Mouse (Mus musculus) large intestine, adult 2 months (tissue): ENCODE measurements around the gene Mrm2. TPM values are rescaled to one million over a fixed set of nuclear protein-coding genes. Genes with fewer than 3 reads are reported as not detected.

Experiments
- DNase-seq: peaks from one replicate; pipeline ENCODE4 v3.0.0-alpha.2; 2012; ENCODE audit warnings: low read depth, low spot score
- WGBS: fragments of 180-500 bp; shearing (Covaris S2); methylation state at CpG from one replicate; pipeline ENCODE4 v1.1.7; 2018; 5-methylcytosine and 5-hydroxymethylcytosine counted together
- polyA plus RNA-seq: library from polyadenylated mRNA; depleted of rRNA; stranded (reverse); fragments of >200 nt; gene quantifications from 2 replicates; pipeline ENCODE4 v1.2.3, GENCODE M21; 2012

The Mrm2 gene
- polyA plus RNA-seq, 1 experiment = 8.3 TPM

DNA sequence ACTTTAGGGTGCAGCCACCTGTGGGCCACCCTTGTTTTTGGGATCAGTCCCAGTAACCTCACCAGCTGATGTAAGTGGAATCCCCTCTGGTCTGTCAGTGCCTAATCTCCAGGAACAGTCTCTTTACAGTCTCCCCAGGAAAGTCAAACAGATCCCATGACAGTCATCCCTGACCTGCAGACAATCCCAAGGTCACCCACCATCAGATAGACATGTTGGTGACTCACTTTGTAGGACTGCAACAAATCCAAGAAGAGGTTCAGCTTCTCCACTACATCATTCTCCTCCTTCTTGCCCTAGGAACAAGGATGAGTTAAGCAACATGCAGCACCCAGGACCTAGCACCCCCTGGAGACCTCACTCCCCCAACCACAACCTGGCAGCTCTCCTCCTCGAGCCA lies 14.4 kb upstream of the Mrm2 start:
- no peak for DNase-seq
- WGBS = 70% methylated on average over 1 of the region's 1 CpGs

DNA sequence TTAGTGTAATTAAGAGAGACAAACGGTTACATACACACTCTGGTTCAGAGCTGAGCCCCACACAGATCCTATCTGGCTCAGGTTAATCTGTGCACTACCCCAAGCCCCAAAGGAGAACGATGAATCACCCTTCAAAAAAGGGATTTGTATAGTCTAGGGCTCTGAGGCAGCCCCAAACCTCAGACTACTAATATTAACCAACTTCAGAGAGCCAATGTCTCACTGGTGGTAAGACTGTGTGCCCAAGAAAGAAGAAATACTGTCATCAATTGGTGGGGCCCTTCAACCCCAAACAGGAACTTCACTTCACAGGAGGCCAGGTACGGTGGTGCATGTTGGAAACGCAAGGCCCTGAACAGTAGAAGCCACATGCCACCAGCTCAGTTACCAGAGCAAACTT lies 13.5 kb upstream of the Mrm2 start:
- DNase-seq = no peak
- WGBS = 84% methylated on average over 4 of the region's 4 CpGs

DNA sequence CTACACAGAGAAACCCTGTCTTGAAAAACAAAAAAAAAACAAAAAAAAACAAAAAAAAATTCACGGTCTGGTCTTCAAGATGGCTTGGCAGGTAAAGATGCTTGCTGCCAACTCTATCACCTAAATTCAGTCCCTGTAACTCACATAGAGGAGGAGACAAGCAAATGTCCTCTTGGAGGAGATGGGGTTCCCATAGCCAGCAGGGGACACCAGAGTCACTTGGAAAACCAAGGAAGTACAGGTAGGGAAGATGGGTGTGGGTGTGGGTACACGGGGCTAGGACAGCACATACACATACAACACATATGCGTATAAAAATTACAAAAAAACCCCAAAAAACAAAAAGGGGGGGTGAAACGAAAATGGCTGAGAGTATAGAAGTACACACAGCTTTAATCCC lies 11.2 kb upstream of the Mrm2 start:
- 71% methylated on average over 4 of the region's 4 CpGs for WGBS
- DNase-seq = no peak

DNA sequence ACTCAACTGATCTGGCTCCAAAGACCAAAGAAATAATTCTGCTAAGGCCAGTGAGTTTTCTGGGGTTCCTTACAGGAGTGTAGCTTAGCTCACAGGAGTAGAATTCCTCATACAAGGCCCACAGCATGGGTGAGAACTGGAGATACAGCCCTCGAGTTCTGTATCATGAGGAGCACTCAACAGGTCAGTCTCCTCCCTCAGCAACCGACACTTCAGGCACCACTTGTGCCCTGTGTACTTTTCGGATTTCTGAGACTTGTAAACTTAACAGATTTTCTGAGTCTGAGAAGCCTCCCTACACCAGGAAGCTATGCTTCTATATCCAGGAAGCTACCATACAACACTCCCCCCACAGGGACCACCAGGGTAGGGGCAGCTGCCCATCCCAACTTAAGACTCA lies 8.1 kb upstream of the Mrm2 start:
- no peak for DNase-seq
- 70% methylated on average over 3 of the region's 3 CpGs for WGBS

DNA sequence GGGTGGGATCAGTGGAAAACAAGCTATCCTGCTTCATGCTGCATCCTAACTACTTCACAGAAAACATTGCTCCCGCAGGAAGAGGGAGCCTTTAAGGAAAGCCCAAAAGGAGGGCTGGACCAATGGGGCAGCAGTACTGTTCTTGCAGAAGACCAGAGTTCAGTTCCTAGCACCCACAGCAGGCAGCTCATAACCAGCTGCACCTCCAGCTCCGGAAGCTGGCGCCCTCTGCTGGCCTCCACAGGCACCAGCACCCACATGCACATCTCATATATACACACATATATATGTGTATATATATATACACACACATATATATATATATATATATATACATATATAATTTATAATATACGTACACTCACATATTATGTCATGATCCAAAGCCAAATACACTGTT lies 7.1 kb upstream of the Mrm2 start:
- no peak for DNase-seq
- 93% methylated on average over 4 of the region's 4 CpGs for WGBS

DNA sequence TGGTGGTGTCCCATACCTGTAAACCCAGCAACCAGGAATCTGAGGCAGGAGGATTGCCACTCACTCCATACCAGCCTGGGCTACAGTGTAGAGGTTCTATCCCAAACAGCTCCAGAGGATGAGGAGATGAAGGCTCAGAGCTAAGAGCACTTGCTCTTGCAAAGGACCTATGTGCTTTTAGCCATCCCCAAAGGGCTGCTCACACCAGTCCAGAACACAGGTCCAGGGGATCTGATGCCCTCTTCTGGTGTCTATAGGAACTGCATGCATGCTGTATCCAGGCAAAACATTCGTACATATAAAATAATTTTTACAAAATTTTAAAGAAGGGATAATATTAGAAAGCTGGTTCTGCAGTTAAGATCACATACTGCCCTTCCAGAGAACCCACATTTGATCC lies 5.0 kb upstream of the Mrm2 start:
- no peak for DNase-seq
- WGBS = 65% methylated on average over 1 of the region's 1 CpGs

DNA sequence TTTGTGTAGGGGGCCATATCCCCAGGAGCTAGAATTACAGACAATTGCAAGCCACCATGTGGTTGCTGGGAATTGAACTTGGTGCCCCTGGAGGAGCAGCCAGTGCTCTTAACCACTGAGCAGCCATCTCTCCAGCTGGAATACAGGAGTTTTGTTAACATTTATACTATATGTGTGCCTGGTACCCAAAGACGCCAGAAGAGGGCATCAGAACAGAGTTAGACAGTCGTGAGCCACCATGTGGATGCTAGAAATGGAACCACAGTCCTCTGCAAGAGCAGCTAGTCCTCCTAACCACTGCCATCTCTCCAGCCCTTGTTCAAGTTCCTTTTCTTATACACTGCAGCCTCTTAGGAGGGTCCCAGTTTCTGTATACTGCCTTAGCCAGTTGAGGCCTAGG lies 1.9 kb upstream of the Mrm2 start:
- WGBS = 25% methylated on average over 2 of the region's 2 CpGs
- DNase-seq = no peak

DNA sequence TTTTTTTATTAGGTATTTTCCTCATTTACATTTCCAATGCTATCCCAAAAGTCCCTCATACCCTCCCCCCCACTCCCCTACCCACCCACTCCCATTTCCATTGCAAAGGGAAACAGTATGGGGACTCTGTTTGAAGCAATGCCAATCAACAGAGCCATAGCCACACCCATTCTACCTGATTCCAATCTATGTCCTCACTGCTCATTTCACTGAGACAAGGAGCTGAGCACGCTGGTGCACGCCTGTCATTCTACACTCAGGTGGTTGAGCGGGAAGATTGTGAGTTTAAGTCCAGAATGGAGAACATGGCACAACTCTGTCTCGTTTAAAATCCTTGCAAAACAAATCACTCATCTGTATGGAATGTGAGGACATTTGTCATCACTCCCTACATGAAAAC lies 821 bp upstream of the Mrm2 start:
- DNase-seq = no peak
- WGBS = 20% methylated on average over 4 of the region's 4 CpGs

DNA sequence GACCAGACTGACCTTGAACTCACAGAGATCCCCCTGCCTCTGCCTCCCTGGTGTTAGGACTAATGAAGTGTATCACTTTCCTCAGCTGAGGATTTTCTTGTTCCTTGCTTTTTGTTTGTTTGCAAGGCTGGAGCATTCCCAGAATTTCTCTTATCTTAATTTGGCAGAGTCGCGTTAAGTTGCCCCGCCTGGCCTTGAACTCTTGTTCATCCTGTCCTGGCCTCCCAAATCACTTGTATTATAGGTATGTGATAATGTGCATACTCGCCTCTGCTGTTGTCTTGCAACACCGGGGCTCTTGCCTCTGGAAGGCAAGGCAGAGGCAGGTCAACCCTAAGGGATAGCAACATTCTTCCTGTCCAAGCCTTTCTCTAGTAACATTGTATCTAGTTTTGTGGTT lies 7.6 kb downstream of the Mrm2 start:
- 52% methylated on average over 5 of the region's 5 CpGs for WGBS
- no peak for DNase-seq

DNA sequence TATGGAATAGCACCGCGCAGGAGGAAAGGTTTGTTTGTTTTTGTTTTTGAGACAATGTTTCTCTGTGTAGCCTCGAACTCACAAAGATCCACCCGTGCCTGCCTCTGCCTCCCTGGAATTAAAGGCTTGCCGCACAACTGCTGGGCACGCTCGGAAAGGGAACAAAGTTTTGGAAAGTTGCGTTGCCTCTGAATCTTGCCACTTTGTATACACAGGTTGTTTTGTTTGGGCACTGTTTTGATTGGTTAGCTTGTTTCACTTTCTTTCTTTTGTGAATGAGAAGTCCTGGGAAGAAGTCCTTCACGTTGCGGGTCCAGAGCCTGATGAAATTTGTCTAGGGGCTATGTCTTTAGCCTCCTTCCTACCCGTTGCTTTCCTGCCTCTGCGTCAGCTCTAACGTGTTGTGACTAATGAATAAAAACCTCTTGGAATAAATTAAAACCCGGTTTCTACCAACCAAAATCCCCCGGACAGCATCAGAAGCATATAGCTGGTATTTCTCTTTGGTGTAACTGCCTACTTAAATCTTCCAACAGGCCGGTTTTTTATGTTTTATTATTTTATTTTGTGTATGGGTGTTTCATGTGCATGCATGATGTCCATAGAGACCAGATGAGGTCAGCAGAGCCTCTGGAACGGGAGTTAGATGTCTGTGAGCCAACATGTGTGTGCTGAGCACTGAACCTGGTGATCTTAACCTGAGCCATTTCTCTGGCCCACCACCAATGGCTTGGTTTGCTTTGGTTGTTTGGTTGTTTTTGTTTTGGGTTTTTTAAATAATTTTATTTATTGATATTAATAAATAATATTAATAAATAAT lies 9.7 kb downstream of the Mrm2 start:
- DNase-seq = peak; percentile 28
- WGBS = under 1% methylated on average over 17 of the region's 17 CpGs

DNA sequence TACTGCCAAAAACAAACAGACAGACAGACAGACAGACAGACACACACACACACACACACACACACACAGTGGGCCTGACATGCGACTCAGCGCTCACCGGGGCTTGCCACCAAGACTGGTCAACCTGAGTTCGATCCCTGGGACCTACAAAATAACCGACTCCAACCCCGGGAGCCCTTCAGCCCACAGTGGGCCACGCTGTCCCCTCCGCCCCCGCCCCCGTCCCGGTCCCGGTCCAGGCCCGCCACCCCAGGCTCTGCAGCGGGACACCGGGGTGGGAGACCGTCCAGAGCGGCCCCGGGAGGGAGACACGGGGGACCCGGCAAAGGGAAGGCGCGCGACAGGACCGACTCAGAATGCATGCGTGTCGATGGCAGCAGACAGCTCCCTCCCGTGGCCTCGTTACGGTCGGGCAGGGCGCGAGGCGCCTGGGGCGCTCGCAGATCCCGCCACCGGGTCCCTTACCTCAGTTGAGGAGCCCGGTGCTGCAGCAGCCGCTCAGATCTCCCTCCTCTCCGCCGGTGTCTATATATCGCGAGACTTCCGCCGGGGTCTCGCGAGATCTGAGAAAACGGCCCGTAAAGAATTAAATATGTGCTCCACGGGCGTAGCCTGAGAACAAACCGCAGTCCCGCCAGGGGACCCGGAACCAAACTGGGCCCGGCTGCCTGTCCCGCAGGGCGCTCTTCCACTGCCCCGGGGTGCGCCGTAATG lies 10.5 kb downstream of the Mrm2 start, which contains the start of the genes Mad1l1 and Nudt1:
TSS of gene Mad1l1 (minus strand) at position 511 of the 714 bp plus-strand sequence.
TSS of gene Nudt1 (plus strand) at position 615 of the 714 bp plus-strand sequence.
- peak; percentile 94 for DNase-seq
- under 1% methylated on average over 60 of the region's 60 CpGs for WGBS

DNA sequence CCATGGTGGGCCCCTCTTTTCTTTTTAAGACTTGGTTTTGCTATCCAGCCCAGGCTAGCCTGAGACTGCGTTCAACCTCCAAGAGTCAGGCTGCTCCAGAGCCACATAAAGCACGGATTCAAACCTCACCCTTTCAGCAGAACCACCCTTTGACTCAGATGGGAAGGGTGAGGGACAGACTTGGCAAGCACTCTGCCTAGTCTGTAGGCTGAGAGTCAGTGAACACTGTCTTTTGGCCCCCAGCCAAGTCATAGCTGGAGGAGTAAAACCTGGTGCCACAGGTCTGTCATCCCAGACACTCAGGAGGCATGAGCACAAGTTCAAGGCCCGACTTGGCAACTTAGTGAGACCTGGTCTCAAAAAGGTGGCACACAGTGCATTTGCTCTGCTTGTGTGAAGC lies 15.0 kb downstream of the Mrm2 start:
- DNase-seq = no peak
- 49% methylated on average over 3 of the region's 3 CpGs for WGBS

DNA sequence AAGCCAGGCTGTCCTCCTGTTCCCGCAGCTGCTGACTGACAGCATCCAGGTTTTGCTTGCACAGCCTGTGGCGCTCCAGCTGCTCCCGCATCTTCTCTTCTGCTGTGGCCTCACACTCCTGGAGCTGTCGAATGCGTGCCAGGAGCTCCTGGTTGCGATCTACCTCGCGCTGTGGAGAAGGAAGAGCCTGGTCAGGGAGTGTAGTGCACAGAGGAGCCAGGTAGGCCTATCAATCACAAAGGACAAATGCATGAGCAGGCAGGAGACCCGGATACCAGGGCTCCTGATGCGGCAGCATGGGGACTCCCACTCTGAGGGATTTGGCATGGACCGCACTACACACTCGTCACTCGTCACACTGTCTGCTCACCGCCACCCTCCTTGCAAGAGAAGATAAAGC lies 24.1 kb downstream of the Mrm2 start:
- WGBS = 96% methylated on average over 14 of the region's 14 CpGs
- no peak for DNase-seq

DNA sequence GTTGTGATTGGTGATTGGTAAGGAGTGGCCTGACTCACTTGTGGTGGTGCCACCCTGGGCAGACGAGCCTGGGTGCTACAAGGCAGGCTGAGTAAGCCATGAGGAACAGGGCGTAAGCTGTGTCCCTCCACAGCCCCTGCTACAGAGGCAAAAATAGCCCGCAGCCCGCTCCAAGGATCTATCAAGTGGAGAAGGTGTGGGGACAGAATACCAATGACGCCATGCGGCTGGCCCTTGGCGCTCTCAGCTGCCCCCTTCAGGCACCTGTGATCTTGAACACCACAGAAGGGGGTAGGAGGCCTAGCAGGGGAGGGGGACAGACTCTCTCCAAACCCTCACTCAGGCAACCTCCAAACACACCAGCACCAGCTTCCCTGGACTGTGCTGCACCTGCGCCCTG lies 25.7 kb downstream of the Mrm2 start:
- no peak for DNase-seq
- WGBS = 96% methylated on average over 8 of the region's 8 CpGs

DNA sequence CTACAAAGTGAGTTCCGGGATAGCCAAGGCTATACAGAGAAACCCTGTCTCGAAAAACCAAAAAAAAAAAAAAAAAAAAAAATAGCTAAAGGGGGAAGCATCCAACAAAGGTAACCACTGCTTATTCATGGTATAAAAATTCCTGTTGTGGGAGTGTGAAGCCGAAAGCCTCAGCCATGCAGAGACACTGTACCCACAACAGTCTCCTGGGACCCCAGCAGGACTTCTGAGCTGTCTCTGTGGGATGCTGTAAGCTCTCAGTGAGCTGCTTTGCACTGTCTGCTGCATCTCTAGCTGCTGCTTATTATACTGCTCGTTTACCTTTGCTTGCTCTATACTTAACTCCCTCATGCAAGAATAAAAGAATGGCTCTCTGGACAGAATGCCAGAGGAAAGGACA lies 33.4 kb downstream of the Mrm2 start:
- DNase-seq = no peak
- WGBS = 82% methylated on average over 4 of the region's 4 CpGs

DNA sequence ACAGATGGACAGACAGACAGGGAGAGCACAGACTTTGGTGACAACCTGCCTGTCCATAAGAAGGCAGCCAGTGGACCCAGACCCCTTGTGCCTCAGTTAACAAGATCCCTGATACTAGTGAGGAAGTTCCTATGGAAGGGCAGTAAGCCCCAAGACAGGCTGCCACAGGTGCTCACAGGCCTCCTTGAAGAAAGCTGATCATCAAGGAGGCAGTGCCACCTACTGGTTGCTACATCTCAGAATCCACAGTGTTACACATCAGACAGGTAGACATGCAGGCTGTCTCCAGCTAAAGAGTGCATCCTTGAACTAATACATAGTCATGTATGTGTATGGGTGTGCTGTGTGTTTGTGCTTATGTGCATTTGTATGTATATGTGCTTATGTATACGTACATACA lies 39.5 kb downstream of the Mrm2 start:
- 77% methylated on average over 1 of the region's 1 CpGs for WGBS
- peak; percentile 37 for DNase-seq

DNA sequence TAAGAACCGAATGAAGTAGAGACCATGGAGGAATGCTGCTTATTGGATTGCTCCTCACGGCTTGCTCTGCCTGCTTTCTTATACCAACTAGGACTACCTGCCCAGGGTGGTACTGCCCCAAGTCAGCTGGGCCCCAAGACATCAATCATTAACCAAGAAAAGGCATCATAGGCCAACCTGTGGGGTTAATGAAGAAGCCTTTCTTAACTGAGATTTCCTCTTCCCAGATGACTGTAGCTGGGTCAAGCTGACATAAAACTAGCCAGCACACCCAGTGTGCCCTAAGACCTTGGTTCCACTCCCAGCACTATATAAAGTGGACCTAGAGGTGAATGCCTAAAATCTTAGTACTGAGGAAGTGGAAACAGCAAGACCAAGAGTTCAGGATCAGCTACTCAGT lies 42.5 kb downstream of the Mrm2 start:
- WGBS = 88% methylated on average over 2 of the region's 2 CpGs
- DNase-seq = no peak

DNA sequence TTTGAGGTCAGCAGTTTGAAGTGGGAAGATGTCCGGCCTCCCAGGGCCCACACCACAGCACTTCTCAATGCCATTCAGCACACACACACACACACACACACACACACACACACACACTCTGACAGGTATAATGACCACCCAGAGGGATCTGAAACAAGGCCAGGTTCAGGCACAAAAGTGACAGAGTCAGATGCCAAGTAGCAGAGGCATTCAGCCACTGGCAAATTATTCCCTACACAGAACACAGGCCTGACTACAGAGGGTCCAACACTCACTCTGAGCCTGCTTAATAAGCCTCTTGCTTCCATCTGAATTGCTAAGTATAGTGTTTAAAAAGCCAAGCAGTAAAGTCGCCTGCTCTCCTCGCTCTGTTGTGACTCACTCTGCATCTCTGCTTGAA lies 43.4 kb downstream of the Mrm2 start:
- no peak for DNase-seq
- 85% methylated on average over 3 of the region's 3 CpGs for WGBS

DNA sequence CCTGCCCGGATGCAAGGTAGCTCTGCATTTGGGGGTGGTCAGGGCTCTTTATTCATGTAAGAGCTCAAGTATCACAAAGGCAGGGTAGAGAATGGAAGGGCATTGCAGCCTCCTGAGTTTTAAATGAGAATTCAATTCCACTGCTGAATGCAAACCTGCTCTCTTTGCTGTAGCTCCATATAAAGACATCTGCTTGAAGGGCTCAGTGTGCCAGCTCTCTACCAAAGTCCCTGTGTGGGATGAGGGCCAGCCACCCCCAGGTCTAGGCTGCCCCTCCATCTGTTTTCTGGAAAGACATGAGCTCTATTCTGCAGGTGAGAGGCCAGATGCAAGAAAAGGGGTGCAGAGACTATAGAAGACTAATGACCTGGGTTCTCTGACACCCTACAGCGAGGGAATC lies 46.9 kb downstream of the Mrm2 start:
- no peak for DNase-seq
- WGBS = 95% methylated on average over 2 of the region's 2 CpGs

DNA sequence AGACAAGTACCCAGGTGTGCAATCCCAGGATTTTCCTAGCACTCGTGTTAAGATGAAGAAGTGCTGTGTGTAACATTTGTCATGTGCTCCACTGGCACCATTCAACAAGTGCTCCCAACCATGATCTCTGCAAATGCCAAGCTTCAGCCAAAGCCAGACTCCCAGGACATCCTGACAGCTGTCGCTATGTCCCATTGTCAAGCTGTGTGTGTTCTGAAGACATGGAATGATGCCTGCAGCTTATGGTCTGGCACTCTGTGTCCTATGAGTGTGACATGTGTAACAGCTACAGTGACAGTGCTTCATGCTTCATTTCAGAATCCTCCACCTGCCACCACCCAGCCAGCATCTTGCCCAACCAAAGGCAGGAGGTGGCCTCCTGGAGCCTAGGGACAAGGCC lies 47.7 kb downstream of the Mrm2 start:
- 96% methylated on average over 2 of the region's 2 CpGs for WGBS
- no peak for DNase-seq

DNA sequence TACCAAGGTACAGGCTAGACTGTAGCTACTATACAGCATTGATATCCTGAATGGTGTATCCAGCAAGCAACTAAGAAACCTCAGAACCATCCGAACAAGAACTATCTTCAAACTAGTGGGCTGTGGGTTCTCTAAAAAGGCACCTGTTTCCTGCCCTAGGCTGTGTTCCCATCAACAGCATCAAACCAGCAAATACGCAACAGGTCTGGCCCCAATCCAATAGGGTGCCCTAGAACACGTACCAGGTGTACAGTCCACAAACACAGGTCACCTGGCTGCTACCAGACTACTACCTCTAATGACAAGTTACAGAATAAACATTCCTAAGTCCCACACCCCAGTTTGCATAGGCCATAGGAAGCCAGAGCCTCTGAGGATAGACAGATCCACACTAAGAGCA lies 48.8 kb downstream of the Mrm2 start:
- no peak for DNase-seq
- 63% methylated on average over 3 of the region's 3 CpGs for WGBS
